Mouse (Mus musculus) left cerebral cortex, postnatal 10 days (tissue): ENCODE measurements around the gene Emc9. TPM values are rescaled to one million over a fixed set of nuclear protein-coding genes. Genes with fewer than 3 reads are reported as not detected.

Experiments used
- DNase-seq, 2 experiments: peaks; one replicate each; pipeline ENCODE4 v3.0.0; 2021 to 2022; ENCODE audit warnings: low spot score in 2 of 2, mixed read lengths in 1 of 2; ENCODE audit errors: extremely low spot score in 1 of 2
- intact Hi-C: fragments of 180-260 bp; cut with DNase I; formaldehyde crosslinking; loops from one replicate; pipeline ENCODE4 v1.15.1; 2025
- total RNA-seq, 2 experiments: library from RNA; stranded (reverse); gene quantifications; 2 replicates each; pipeline ENCODE4 v1.2.3; 2021

Emc9 gene
- total RNA-seq, 2 experiments from 2014 or later = 42.7 to 49.1 TPM

DNA sequence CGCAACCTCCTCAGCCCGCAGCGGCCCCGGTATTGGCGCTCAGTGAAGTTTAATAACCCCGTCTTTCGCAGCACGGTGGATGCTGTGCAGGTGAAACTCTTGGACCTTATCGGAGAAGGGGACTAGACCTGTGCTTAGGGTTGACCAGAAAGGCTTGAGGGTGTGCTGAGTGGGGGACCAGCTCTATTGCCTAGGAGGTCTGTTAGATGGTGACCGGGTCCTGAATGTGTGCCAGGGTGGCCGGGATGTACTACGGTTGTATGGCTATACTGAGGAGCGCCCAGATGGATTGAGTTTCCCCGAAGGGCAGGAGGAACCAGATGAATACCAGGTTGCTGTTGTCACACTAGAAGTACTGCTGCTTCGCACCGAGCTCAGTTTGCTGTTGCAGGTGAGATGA is 7.1 kb upstream of the Emc9 start:
- intact Hi-C loops = no loop called here
- DNase-seq = peak in 1 of 2 experiments; percentile 45

DNA sequence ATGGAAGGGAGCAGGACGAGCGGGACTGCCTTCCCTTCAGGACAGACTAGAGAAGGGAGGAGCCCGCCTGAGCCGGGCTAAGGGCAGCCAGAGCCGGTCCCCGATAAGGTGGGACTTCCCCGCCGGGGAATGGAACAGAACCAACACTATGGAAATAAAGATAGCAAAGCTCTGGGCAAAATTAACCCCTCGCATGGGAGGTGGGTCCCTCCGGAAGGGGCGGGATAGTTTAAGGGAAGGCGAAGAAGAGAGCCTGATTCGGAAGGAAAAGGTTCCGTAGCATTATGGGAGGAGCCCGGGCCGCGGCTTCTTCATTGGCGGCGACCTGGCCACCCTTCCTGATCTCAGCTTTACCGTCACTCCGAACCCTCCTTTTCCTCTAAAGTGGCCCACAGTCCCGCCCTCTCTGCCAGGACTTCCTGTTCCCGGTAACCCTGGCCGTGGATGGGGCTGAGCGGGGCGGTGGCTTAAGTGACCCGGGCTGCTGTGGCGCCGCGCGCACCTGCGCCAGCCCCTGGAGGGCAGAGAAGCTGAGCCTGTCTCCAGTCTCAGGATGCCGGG is 6.3 kb upstream of the Emc9 start, which contains the start of gene Rnf31:
TSS of gene Rnf31 (plus strand) at position 378 of the 561 bp plus-strand sequence.
- DNase-seq = peak; percentile 95 to 96
- intact Hi-C loops = no loop called here

DNA sequence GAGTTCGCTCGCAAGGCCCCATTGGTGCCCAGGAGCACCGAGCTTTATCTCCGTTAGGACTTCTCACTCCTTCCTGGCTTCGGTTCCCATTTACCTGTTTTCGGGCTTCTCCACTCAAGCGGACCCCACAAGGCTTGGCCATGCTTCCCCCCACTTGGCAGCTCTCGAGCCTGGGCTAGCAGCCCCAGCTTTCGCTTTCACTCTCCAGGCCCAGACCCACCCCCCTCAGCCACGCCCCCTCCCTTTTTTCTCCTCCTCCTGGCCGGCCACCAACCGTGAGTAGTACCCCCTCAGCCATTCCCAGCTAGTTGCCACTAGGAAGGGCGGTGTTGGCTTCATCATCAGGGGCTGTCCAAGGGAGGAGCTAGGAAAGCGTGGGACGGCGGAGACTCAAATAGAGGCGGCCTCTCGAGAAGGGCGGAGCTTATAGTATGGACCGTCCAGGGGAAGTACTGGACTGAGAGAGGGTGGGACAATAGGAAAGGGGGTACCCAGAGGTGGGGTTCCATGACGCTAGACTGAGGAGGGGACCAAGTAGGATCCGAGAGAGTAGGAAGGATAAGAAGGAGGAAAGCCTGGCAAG is 5.7 kb upstream of the Emc9 start, which contains the start of gene Psme2:
TSS of gene Psme2 (minus strand) at position 366 of the 583 bp plus-strand sequence.
- intact Hi-C loops = no loop called here

DNA sequence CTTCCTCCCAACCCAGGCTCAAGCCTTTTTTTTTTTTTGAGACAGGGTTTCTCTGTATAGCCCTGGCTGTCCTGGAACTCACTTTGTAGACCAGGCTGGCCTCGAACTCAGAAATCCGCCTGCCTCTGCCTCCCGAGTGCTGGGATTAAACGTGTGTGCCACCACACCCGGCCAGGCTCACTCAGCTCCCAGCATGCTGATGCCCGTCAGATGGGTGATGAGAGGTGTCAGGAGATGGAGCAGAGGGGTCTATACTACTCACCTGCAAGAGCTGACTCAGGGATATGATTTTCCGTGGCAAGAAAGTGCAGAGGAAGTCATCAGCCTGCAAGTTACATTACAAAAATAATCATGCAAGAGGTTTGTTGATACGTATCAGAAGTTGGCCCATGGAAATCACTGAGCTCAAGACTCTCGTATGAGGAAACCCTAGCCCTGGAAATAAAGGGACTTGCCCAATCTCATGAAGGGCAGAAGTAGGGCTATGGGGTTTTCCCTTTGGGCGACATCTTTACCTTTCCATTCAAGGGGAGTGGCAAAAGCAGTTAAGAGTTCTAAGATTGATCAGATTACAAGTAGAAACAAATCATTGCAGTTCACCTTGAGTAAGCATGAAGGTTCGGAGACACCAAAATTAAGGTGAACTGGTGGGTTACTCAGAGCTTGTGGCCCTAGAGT is 4.8 kb upstream of the Emc9 start:
- intact Hi-C loops = no loop called here
- DNase-seq = no peak

More for the DNA sequence above, 5.7 kb upstream of the Emc9 start, which contains the start of gene Psme2:
- peak; percentile 92 to 96 for DNase-seq

DNA sequence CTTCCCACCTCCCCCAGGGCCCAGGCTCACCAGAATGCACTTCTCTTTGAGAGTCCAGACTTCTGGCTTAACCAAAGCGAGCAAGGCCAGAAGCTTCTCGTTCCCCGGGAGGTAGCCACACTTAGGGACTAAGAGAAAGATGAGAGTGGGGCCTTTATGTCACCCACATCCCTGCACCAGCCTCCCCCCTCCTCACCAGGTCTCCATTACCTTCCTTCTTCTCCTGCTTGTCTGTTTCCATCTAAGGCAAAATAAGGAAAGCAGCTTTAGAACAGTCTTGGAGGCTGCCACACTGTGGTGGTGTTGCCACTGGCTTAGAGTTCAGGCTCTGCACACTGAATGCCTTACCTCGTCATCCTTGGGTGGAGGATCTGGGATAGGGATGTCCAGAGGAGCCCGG is 4.2 kb upstream of the Emc9 start:
- intact Hi-C loops = no loop called here
- no peak for DNase-seq

DNA sequence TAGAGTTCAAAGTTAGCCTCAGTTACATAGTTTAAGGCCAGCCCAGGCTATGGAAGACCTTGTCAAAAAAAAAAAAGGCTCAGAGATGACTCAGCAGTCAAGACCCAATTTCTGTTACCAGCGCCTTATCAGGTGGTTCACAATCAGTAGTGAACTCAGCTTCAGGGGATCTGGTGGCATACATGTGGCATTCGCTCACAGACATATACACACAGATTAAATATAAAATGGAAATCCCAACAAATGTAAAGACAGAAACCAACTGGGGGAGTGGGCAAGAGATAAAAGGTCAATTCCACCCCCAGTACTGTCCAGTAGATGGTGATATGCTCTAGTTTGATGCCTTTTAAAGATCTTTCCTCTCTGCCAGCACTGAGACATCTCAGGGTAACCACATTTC is 1.0 kb upstream of the Emc9 start:
- DNase-seq = no peak
- intact Hi-C loops = no loop called here

DNA sequence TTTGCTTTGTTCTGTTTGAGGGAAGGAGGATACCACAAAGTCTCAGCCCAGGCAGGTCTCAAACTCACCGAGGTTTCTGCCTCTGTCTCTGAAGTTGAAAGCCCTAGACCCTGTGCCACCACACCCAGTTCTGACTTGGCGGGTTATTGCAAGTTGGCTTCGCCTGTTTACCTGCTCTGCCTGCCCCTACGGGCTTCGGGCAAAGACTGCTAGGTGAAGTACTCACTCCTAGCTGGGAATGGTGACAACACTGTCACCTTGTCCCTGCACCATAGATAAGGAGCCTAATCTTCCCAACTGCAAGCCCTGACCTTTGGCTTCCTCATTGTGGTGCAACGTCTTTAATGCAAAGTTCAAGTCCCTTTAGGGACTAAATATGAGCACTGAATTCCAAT is 461 bp upstream of the Emc9 start:
- intact Hi-C loops = no loop called here

DNA sequence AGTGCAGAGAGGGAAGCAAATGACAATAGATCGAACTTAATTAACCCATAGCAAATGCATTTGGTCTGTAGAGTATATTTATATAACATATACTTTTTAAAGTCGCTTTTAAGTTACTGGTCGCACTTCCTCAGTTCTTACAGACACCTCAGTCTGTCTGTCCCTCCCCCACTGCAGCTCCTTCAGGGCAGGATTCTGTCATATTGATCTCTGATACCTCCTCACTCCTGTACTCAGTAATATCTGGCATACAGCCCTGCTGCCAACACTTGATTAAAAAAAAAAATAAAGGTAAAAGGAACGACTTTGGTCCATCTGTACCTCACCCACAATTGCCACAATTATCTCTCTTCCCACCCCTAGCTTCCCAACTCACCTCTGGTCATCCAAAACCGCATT is 800 bp downstream of the Emc9 start:
- no peak for DNase-seq
- intact Hi-C loops = no loop called here

More for the DNA sequence above, 461 bp upstream of the Emc9 start:
- no peak for DNase-seq

DNA sequence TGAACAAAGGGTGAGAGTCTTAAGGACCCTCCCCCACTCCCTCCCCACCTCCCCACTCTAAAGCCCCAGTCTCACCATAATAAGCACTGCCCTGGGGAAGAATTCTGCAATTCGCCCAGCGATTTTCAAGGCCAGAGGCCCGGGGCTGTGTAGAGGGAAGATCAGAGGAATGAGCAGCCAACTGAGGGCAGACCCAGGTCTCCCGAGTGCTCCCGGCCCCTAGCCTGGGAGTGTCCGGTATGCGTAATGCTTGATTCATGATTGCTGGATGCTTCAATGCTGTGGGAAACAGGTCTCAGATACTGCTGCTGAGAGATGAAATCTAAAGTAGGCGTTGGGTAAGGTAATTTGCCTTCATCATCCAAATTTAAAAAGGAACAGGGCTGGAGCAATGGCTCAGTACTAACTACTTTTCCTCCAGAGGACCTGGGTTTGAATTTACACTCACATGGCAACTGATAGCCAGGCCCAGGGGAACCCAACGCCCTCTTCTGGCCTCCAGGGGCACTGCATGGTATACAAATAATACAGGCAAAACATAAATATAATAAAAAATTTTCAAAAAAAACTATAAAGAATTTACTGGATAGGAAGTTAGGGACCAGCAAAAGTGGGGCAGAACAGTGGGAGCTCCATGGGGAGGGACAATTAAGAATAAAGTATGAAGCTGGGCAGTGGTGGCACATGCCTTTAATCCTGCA is 3.0 kb downstream of the Emc9 start:
- no peak for DNase-seq
- intact Hi-C loops = no loop called here

DNA sequence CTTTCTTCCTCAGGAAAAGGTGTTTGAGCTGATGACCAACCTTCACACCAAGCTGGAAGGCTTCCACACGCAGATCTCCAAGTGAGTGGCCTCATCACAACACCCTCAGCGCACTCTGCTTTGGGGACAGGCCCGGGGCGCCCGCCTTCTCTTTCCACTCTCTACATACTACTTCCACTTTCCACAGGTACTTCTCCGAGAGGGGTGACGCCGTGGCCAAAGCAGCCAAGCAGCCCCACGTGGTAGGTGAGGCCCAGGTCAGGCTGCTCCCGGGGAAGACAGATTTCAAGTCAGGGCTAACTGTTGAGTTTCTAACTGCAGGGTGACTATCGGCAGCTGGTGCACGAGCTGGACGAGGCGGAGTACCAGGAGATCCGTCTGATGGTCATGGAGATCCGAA is 4.4 kb downstream of the Emc9 start:
- intact Hi-C loops = no loop called here
- DNase-seq = no peak

DNA sequence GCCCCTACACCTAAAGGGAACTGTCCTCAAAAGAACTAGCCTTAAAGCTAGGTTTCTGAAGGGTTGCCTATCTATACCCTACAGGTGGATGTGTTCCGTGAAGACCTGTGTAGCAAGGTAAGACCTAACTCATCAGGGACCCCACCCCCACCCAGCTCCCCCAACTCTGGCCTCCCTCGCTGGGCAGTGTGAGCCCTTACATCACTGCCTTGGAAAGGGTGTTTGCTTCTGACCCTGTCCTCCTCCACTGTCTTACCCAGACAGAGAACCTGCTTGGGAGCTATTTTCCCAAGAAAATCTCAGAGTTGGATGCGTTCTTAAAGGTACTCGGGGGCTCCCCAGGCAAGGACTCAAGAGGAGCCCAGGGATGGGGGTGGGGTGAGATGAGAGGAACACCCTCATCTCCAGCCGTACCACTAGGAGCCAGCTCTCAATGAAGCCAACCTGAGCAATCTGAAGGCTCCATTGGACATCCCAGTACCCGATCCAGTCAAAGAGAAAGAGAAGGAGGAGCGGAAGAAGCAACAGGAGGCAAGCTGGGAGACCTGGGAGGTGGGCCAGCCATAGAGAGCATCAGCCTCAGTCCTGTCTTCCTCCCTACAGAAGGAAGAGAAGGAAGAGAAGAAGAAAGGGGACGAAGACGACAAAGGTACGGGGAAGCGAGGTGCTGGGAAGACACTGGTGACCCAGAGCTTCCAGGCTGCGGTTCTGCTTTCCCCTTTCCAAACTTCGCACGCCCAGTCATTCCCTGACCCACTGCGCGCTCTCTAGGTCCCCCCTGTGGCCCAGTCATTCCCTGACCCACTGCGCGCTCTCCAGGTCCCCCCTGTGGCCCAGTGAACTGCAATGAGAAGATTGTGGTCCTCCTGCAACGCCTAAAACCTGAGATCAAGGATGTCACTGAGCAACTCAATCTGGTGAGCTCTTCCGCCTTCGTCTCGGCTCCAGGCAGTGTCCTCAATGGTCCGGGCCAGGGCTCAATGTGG is 5.3 kb downstream of the Emc9 start:
- no peak for DNase-seq
- intact Hi-C loops = no loop called here

DNA sequence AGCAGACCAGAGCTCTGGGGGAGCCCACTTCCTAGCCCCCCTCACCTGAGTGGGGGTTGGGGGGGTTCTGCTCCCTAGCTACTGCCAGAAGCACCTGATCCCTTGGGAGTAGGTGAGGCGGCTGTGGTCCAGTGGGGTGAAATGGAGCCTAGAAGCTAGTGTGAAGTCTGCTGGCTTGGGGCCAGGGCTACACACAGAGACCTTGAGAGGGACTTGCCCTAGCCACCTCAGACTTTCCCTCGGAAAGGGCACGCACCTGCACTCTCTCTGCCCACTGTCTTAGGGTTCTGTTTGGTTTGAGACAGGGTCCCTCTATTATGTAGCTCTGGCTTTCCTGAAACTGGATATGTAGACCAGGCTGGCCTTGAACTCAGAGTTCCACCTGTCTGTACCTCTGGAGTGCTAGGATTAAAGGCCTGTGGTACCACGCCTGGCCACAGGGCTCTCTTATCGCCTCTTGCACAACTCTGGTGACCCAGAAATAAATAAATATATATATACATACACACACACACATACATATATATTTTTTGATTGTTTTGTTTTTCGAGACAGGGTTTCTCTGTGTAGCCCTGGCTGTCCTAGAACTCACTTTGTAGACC is 6.3 kb downstream of the Emc9 start:
- intact Hi-C loops = no loop called here
- DNase-seq = peak in 1 of 2 experiments; percentile 73

DNA sequence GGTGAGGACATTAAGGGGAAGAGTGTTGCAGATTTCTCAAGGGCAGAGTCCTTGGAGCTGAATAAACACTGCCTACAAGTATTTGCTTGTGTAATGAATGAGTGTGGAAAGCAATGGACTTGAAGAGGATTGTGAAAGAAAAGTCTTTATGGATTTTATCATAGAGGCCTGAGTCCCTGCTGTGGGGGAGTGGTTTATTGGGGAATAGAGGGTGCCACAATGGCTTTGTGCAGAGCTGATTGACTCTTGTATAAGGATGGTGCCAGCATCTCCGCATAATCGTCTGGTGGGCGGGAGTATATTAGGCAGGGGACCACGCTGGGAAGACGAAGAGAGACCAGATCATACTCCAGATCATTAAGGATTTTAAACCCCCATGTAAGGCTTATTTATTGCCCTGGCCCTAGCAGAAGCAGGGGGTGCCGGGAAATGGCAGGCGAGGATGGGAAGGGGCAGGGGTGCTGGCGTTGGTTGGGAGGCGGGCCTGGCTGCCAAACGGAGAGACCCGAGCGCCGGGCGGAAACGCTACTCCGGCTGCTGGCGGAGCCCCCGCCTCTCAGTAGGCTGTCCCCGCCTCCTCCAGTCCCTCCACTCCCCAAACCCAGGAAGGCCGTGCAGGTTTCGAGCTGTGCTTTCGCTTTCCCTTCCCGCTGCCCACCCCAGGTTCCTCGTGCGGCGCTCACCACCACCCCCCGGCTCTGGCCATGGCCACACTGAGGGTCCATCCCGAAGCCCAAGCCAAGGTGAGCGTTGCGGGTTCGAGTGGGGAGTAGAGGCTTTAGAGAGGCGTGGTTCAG is 7.0 kb downstream of the Emc9 start, which contains the start of gene Psme1:
TSS of gene Psme1 (plus strand) at position 253 of the 797 bp plus-strand sequence.
- peak; percentile 68 to 92 for DNase-seq
- intact Hi-C loops = no loop called here

DNA sequence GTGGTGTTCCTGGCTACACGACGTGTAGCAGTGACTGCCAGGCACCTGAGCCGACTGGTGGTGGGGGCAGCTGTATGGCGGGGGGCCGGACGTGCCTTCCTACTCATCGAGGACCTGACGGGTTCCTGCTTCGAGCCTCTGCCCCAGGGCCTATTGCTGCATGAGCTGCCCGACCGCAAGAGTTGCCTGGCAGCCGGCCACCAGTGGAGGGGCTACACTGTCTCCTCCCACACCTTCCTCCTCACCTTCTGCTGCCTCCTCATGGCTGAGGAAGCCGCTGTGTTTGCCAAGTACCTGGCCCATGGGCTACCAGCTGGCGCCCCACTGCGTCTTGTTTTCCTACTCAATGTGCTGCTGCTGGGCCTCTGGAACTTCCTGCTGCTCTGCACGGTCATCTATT is 8.7 kb downstream of the Emc9 start:
- peak in 1 of 2 experiments; percentile 64 for DNase-seq
- intact Hi-C loops = no loop called here

DNA sequence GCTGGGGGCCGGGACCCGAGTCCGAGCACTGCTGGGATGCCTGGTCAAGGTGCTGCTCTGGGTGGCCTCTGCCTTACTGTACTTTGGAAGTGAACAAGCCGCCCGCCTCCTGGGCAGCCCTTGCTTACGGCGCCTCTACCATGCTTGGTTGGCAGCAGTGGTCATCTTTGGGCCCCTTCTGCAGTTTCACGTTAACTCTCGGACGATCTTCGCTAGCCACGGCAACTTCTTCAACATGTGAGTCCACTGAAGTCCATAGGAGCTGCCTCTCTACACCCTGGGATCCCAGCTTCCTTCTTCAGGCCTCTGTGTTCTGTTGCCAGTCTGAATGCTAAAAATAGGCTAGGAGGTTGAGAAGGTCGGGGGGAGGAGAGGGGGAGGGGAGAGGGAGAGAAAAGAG is 9.4 kb downstream of the Emc9 start:
- intact Hi-C loops = no loop called here
- DNase-seq = no peak

DNA sequence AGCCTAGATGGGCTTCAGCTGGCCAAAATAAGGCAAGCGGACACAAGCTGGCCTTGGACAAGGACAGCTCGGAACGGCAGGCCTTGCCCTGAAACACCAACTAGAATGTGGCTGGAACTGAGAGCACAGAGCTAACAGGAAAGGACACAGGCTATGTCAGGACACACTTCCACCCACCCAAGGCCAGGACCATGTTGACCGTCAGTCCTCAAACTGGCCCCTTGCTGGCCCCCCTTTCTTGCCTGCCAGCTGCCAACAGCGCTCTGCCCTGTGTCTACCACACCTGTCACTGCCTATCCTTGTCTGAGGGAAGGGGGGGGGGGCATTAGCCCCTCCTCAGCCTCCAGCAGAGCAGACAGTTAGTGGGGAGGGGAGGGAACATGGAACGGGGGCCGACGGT is 9.8 kb downstream of the Emc9 start, which contains the start of gene Fitm1:
TSS of gene Fitm1 (plus strand) at position 316 of the 400 bp plus-strand sequence.
- DNase-seq = no peak
- intact Hi-C loops = no loop called here

DNA sequence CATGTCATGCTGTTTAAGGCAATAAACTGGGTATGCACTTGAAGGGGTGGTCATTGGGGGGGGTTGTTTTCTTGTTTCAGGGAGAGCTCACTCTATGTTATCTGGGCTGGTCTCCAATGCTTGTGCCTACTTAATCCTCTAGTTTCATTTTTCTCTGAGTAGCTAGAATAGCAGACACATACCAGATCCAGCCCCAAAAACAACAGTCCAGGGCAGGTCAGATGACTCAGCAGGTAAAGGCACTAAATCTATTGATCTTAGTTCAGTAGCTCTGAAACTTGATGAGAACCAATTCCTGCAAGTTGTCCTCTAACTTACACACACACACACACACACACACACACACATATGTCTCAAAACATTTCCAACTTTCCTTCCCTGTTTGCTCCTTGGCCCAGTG is 13.3 kb downstream of the Emc9 start:
- no peak for DNase-seq
- intact Hi-C loops = no loop called here
